Mouse (Mus musculus) cerebellum, postnatal 10 days (tissue): ENCODE measurements around the gene Pdzd2.

Experiments
- DNase-seq, 2 experiments: peaks; one replicate each; pipeline ENCODE4 v3.0.0; 2021; ENCODE audit warnings: mixed read lengths in 2 of 2

Pdzd2 gene

GRCm38 (mm10) chr15:12739277-12740247, at the start of gene Pdzd2:
Gene Pdzd2, minus strand, starts transcription at chr15:12739924.
- DNase-seq = peak; percentile 86 to 92

DNA sequence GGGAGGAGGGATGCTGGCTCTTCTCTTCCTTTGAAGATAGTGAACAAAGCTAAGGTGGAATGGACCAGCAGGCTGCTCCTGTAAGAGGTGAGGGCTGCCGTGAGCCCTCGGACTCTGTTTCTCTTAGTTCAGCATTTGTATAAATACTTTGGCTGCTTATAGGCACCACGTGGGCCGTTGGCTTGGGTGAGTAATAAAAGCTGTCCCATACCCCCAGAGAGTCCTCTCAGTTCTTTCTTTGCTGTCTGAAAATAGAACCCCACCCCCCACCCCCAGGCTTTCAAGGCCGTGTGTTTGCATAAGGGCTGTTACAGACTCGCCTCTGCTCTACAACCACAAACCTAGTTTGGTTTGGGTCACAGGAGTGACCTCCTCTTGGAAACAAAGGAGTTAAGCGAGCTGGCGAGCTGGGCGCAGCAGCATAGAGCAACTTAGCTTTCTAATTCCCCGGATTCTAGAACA, 49.7 kb upstream of the Pdzd2 start:
- DNase-seq = no peak

GRCm38 (mm10) chr15:12788536-12788935, 48.8 kb upstream of the Pdzd2 start:
- no peak for DNase-seq

- DNase-seq = no peak
Observed at GRCm38 (mm10) chr15:12781729-12782326, 42.1 kb upstream of the Pdzd2 start.

DNA sequence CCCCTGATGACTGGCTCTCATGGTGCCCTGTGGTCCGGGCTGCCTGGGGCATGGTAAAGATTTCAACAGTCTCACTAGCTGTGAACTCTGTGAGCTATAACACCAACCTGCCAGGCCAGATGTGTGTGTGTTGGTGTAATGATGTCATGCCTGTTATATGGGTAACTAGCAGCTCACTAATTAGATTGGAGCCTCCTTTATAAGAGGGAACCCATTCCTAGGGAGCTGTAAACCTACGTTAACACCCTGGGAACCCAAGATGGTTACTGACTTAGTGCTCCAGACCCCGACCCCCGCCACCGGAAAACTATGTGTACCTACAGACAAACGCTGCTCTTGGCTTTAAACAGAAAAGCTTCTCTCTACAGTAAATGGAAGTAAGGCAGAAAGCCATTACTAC, 41.6 kb upstream of the Pdzd2 start:
- no peak for DNase-seq

DNA sequence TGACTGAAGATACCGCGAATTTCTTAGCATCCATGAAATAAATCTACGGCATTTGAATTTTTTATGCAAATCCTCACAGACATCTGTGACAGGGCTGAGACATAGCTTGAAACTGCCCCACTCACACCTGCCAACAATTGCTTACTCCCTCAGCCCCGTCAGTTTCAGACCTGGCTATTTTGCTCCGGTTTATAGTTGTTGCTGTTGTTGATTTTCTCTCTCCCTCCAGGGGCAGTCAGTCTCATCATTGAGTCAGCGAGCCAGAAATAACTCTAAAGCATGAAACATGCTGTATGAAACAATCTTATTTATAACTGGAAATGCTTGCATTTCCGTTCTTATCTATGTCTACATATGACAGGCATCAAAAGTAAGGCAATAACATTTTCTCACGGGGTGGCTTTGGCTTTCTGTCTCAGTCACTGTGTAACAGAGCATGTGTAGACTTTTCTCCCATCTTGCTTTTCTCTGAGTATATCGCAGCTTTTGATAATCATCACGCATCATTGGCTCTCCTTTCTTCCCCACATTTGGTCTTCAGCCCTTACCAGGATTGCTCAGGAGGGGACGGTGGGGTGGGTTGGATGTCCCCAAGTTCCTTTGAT, 34.5 kb upstream of the Pdzd2 start:
- no peak for DNase-seq

DNA sequence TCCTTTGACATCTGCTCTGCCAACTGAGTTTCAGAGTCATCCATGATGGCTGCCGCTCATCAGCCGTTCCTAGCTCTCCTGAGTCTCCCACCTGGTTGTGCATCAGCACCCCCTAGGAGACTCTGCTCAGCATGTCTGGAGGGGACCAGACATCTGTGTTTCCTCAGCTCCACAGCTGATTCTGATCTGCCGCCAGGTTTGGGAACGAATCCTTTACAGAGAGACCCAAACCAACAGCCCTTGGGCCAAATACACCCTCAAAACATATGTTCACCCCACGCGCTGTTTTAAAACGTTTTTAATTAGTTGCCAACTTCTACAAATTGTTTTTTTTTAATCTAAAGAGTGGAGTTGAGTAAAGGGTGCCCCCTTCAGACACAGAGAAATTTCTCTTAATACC, 31.2 kb upstream of the Pdzd2 start:
- peak in 1 of 2 experiments; percentile 13 for DNase-seq

- no peak for DNase-seq
Observed at GRCm38 (mm10) chr15:12766848-12767247, 27.1 kb upstream of the Pdzd2 start.

DNA sequence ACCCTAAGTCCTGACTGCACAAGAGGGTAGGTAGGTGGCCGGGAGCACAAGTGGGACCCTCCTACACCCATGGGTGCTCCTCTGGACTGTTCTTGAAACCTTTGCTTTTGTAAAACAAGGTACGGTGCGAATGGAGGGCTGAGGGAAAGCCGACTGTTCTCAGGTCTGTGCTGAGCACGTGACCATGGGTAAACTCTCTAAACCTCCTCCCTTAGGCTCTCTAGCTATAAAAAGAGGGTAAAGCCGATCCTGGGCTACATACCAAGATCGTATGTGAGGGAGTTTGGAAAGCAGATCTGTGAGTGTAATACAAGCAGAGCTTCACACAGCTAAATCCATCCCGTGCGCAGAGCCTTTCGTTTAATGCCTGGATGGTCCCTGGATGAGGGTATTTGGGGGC, 23.4 kb upstream of the Pdzd2 start:
- no peak for DNase-seq

- DNase-seq = no peak
Observed at GRCm38 (mm10) chr15:12762258-12762913, 22.7 kb upstream of the Pdzd2 start.

DNA sequence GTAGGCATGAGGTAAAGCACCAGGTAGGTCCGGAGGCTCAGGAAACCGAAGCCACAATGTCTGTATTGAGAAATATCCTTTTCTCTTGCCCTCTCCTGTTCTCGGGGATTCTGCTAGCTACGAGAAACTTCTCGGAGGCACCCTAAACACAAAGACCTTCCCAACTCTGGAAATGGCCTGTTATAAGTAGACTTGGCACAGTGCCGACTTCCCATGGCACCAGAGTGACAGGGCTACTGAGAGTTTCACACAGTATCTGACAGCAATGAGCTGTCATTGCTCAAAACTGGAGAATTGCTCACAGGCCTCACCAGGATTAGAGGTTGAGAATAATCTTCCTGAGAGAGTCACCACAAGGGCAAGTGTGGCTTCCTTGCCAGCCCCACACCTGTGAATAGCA, 21.0 kb upstream of the Pdzd2 start:
- peak; percentile 27 to 29 for DNase-seq

- DNase-seq = peak; percentile 25 to 29
Observed at GRCm38 (mm10) chr15:12758461-12758860, 18.7 kb upstream of the Pdzd2 start.

DNA sequence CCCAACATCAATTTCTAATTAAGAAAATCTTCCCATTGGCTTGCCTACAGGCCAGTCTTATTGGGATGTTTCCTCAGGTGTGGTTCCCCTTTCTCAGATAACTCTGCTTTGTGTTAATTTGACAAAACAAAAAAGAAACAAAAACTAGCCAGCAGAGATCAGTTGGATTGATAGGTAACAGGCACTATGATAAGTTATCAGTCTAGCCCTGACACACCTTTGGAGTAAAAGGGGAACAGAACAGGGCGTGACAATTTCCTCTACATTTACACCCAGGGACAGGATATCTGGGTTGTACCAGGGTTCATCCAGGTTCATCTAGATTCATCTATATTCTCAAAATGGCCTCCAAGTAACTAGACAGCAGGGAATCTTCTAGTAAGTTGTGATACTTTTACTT, 18.0 kb upstream of the Pdzd2 start:
- DNase-seq = no peak

- peak; percentile 21 to 29 for DNase-seq
Observed at GRCm38 (mm10) chr15:12753201-12753600, 13.5 kb upstream of the Pdzd2 start.

GRCm38 (mm10) chr15:12750963-12751362, 11.2 kb upstream of the Pdzd2 start:
- no peak for DNase-seq

DNA sequence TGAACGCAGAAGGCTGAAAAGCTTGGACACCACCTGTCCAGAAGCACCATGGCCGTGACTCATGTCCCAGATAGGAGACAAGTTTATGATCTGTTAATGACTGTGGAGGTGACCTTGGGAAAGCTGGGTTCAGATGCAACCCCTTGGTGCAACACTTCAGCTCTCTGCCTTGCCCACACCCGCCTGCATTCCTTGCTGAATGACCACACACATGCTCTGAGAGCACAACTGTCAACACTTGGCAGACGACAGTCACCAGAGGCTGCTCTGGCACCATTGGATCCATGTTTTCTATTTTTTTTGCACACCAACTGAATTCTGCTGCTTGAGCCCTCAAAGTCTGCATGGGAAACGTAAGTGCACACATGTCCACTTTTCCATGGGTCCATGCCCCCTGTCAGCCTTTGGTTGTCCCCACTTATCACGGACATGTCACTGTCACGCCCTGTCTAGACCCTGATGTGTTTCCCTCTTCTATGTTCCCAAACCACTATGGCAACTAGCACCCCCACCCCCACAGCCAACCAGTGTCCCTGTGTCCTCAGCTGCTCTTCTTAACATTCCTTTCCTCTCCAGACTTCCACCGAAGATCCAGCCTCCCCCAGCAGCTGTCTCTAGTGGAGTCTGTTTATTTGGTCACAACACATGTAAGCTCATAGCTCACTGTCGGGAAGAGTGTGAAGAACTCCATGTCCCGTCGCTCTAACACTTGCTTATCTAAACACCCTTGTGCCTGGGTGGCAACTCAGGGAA, 10.0 kb upstream of the Pdzd2 start:
- no peak for DNase-seq

- no peak for DNase-seq
Observed at GRCm38 (mm10) chr15:12742117-12742906, 2.6 kb upstream of the Pdzd2 start.

DNA sequence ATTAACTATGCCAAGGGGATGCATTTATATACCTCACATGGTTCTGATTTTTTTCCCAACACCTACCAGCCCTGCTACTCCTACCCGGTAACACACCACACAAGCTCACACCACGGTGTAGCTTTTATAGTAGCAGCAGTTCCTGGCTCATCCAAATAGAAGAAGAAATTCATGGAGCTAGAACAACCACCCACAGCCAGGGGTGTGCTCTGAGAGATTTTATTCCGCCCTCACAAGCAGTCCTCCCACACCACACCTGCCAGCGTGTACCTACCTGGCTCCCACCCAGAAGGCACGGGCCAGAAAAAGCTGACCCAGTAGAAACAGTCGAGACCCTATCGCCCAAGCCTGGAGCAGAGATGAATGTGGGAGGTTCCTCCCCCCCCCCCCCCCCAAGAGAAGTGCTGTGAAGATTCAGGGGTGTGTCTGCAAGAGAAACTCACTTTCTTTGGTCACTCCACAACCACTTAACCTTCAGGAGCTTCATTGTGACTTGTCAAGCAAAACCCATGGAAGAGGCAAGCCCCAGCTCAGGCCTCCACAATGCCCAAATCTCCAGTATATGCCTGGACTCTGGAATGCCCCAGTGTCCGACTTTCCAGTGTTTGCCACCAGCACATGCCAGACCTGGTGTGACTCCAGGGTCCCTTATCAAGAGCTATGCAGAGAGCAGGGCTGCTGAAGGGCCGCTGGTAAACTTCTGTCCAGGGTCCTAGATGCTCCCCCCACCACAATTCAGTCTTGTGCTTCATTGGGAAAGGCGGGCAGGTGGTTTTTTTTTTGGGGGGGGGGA, 1.2 kb downstream of the Pdzd2 start:
- peak; percentile 14 to 22 for DNase-seq

GRCm38 (mm10) chr15:12735208-12735607, 4.5 kb downstream of the Pdzd2 start:
- no peak for DNase-seq

GRCm38 (mm10) chr15:12734221-12734620, 5.5 kb downstream of the Pdzd2 start:
- no peak for DNase-seq

DNA sequence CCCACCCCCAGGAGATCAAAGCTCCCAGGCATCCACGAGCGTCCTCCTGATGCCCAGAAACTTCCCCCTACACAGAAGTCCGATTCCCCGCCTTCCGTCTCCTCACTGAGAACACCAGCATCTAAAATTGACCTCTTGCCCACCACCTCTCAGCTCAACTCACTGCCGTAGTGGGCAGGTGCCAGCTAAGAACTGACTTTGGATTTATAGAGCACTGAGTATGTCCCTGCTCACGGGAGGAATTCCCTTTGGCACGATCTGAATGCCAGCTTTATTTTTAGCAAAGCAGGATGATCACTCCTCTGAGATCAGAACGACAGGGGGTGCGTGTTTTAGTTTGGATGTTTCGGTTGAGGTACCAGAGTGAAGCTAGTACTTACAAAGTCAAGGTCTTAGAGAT, 7.1 kb downstream of the Pdzd2 start:
- no peak for DNase-seq
